Comparison of ENCODE assay signal across 27 mouse cellular contexts in genomic region chr16:87254736-87255135, GRCm38 (mm10).
"Had no signal": no experiment of that assay in that cellular context is flagged by ENCODE, and none has a peak within 500 bp of the region (broad histone marks: within the 10 kb centered on the region; RNA-seq: fewer than 3 reads in every experiment).

No protein-coding gene starts in this region.

- H3K27ac ChIP-seq: embryonic facial prominence, embryonic 10.5 days; embryonic facial prominence, embryonic 12.5 days; embryonic facial prominence, embryonic 13.5 days; embryonic facial prominence, embryonic 15.5 days; forebrain, embryonic 10.5 days; forebrain, embryonic 12.5 days; forebrain, embryonic 13.5 days; forebrain, embryonic 15.5 days; gastrocnemius, adult 2 months; heart, adult 2 months had no signal

- H3K4me2 ChIP-seq: embryonic facial prominence, embryonic 12.5 days; embryonic facial prominence, embryonic 13.5 days; embryonic facial prominence, embryonic 15.5 days; forebrain, embryonic 12.5 days; forebrain, embryonic 13.5 days; forebrain, embryonic 15.5 days had no signal

- H3K36me3 ChIP-seq: embryonic facial prominence, embryonic 10.5 days; embryonic facial prominence, embryonic 12.5 days; embryonic facial prominence, embryonic 13.5 days; embryonic facial prominence, embryonic 15.5 days; forebrain, embryonic 10.5 days; forebrain, embryonic 12.5 days; forebrain, embryonic 15.5 days had no signal

- H3K9me3 ChIP-seq: embryonic facial prominence, embryonic 10.5 days; embryonic facial prominence, embryonic 12.5 days; embryonic facial prominence, embryonic 13.5 days; embryonic facial prominence, embryonic 15.5 days; forebrain, embryonic 10.5 days; forebrain, embryonic 12.5 days; forebrain, embryonic 13.5 days; forebrain, embryonic 15.5 days had no signal

- H3K4me3 ChIP-seq: embryonic facial prominence, embryonic 10.5 days; embryonic facial prominence, embryonic 12.5 days; embryonic facial prominence, embryonic 13.5 days; embryonic facial prominence, embryonic 15.5 days; erythroblast, embryonic 14.5 days; forebrain, embryonic 10.5 days; forebrain, embryonic 12.5 days; forebrain, embryonic 13.5 days; forebrain, embryonic 15.5 days; gastrocnemius, adult 2 months; heart, adult 2 months had no signal

- ATAC-seq: forebrain, embryonic 13.5 days; forebrain, embryonic 14.5 days; forebrain, embryonic 15.5 days; forebrain, embryonic 16.5 days; forebrain, postnatal 0 days had no signal

- H3K27me3 ChIP-seq: embryonic facial prominence, embryonic 12.5 days; embryonic facial prominence, embryonic 13.5 days; forebrain, embryonic 12.5 days; forebrain, embryonic 13.5 days; forebrain, embryonic 15.5 days had no signal

- DNase-seq: cerebellum, adult 8-10 months; cerebellum, adult 9-10 months; cerebellum, adult 9-11 months; cerebellum, postnatal 10 days; cerebellum, postnatal 14 days; cerebellum, postnatal 25 days; cerebellum, postnatal 36 days; embryo, embryonic 11 days; forebrain, postnatal 0 days; gastrocnemius, adult 2 months; gastrocnemius, postnatal 10 days; gastrocnemius, postnatal 14 days; gastrocnemius, postnatal 25 days; gastrocnemius, postnatal 36 days; heart, adult 18-20 months; heart, adult 2 months had no signal

- H3K4me1 ChIP-seq: embryonic facial prominence, embryonic 12.5 days; embryonic facial prominence, embryonic 13.5 days; embryonic facial prominence, embryonic 15.5 days; forebrain, embryonic 10.5 days; forebrain, embryonic 12.5 days; forebrain, embryonic 13.5 days; forebrain, embryonic 15.5 days had no signal

- H3K9ac ChIP-seq: embryonic facial prominence, embryonic 12.5 days; embryonic facial prominence, embryonic 13.5 days; embryonic facial prominence, embryonic 15.5 days; forebrain, embryonic 12.5 days; forebrain, embryonic 13.5 days; forebrain, embryonic 15.5 days; forebrain, postnatal 0 days had no signal
